Mouse (Mus musculus): ENCODE data around the gene Qtrt1. TPM values are rescaled to one million over a fixed set of nuclear protein-coding genes. Genes with fewer than 3 reads are reported as not detected.

Qtrt1 gene
- polyA plus RNA-seq, 1 experiment: 35.5 TPM

GRCm38 (mm10) chr9:21469032-21470024, 57.7 kb downstream of the Qtrt1 start:
- WGBS: 73% methylated on average over 20 of the region's 20 CpGs
- DNase-seq (ENCODE audit: low read depth, low spot score): no peak

Other genes with a start within 250 kb of the Qtrt1 start
- gene Pde4a, start 246.1 kb upstream of the Qtrt1 start, polyA plus RNA-seq (2012; rRNA removed): 2.8 and 3.9 TPM in 2 replicates
- gene Keap1, start 172.5 kb upstream of the Qtrt1 start, polyA plus RNA-seq (2012; rRNA removed): 49.2 and 62.6 TPM in 2 replicates
- gene S1pr5, start 163.4 kb upstream of the Qtrt1 start, polyA plus RNA-seq (2012; rRNA removed): not detected in 2 replicates
- 93.2 and 106 TPM in 2 replicates for gene Atg4d, start 146.5 kb upstream of the Qtrt1 start, polyA plus RNA-seq (2012; rRNA removed)
- gene Kri1, start 123.9 kb upstream of the Qtrt1 start, polyA plus RNA-seq (2012; rRNA removed): 21.1 and 22.0 TPM in 2 replicates
- gene Cdkn2d, start 120.4 kb upstream of the Qtrt1 start, polyA plus RNA-seq (2012; rRNA removed): 23.6 and 28.9 TPM in 2 replicates
- gene Ap1m2, start 99.5 kb upstream of the Qtrt1 start, polyA plus RNA-seq (2012; rRNA removed): 95.6 and 122 TPM in 2 replicates
- gene Slc44a2, start 91.1 kb upstream of the Qtrt1 start, polyA plus RNA-seq (2012; rRNA removed): 17.5 and 24.1 TPM in 2 replicates
- 31.1 and 33.9 TPM in 2 replicates for gene Ilf3, start 44.0 kb upstream of the Qtrt1 start, polyA plus RNA-seq (2012; rRNA removed)
- gene Dnm2, start 13.1 kb downstream of the Qtrt1 start, polyA plus RNA-seq (2012; rRNA removed): 161 and 217 TPM in 2 replicates
- gene Tmed1, start 98.4 kb downstream of the Qtrt1 start, polyA plus RNA-seq (2012; rRNA removed): 11.6 and 15.5 TPM in 2 replicates
- gene AB124611, start 114.3 kb downstream of the Qtrt1 start, polyA plus RNA-seq (2012; rRNA removed): 1.7 and 3.0 TPM in 2 replicates
- 36.2 and 50.3 TPM in 2 replicates for gene Carm1, start 135.1 kb downstream of the Qtrt1 start, polyA plus RNA-seq (2012; rRNA removed)
- gene Timm29, start 180.9 kb downstream of the Qtrt1 start, polyA plus RNA-seq (2012; rRNA removed): 15.2 and 18.0 TPM in 2 replicates
- 31.1 and 38.2 TPM in 2 replicates for gene Yipf2, start 181.0 kb downstream of the Qtrt1 start, polyA plus RNA-seq (2012; rRNA removed)
- 25.3 and 38.3 TPM in 2 replicates for gene Smarca4, start 204.3 kb downstream of the Qtrt1 start, polyA plus RNA-seq (2012; rRNA removed)